Mouse (Mus musculus): ENCODE data around the gene Cwc22. TPM values are rescaled to one million over a fixed set of nuclear protein-coding genes. Genes with fewer than 3 reads are reported as not detected.

Gene Cwc22
- 29.4 and 30.0 TPM in 2 replicates for polyA plus RNA-seq (2015; fragmentation: Nextera tagmentation; extraction: Ambion mirVana)

GRCm38 (mm10) chr2:77945596-77946485 is at the start of gene Cwc22:
Cwc22 (minus strand) TSS chr2:77946375.
- Histone ChIP-seq H3K36me3 (no peaks in the 10 kb centered on the region; the same call in 1 of the 2 replicates), H3K9ac (peak within 1 kb of the TSS; percentile 92), H3K9me3 (replicated peaks) (no peaks in the 10 kb centered on the region), H3K4me2 (replicated peaks) (peak within 1 kb of the TSS; percentile 78), H3K27me3 (no peaks in the 10 kb centered on the region), H3K4me3 (replicated peaks) (peak within 1 kb of the TSS; percentile 84), H3K27ac (replicated peaks) (peak within 1 kb of the TSS; percentile 87), H3K4me1 (peaks cover 9% of the 10 kb centered on the region)
- peak; percentile 88 for ATAC-seq (ENCODE audit: insufficient number of reproducible peaks, low FRiP score, low TSS enrichment, low read depth)
- WGBS = 1% methylated on average over 55 of the region's 55 CpGs

- Histone ChIP-seq H3K27ac (replicated peaks) (no peak overlapping the region), H3K27me3 (no peaks in the 10 kb centered on the region), H3K9ac (no peak overlapping the region), H3K4me3 (replicated peaks) (no peak overlapping the region), H3K4me1 (no peaks in the 10 kb centered on the region), H3K9me3 (replicated peaks) (no peaks in the 10 kb centered on the region), H3K36me3 (no peaks in the 10 kb centered on the region), H3K4me2 (replicated peaks) (no peak overlapping the region)
- WGBS = 67% methylated on average over 4 of the region's 4 CpGs
- no peak for ATAC-seq (ENCODE audit: insufficient number of reproducible peaks, low FRiP score, low TSS enrichment, low read depth)
These were observed 47.7 kb upstream of the Cwc22 start for GRCm38 (mm10) chr2:77993727-77994401.

- H3K27ac ChIP-seq (replicated peaks) = no peak overlapping the region
- no peak overlapping the region for H3K4me3 ChIP-seq (replicated peaks)
- 69% methylated on average over 3 of the region's 3 CpGs for WGBS
- H3K27me3 ChIP-seq = no peaks in the 10 kb centered on the region
- no peaks in the 10 kb centered on the region for H3K9me3 ChIP-seq (replicated peaks)
- no peak overlapping the region for H3K9ac ChIP-seq
- H3K4me2 ChIP-seq (replicated peaks) = no peak overlapping the region
- no peaks in the 10 kb centered on the region for H3K36me3 ChIP-seq
- H3K4me1 ChIP-seq = no peaks in the 10 kb centered on the region
- ATAC-seq (ENCODE audit: insufficient number of reproducible peaks, low FRiP score, low TSS enrichment, low read depth) = no peak
These were observed 46.9 kb upstream of the Cwc22 start for GRCm38 (mm10) chr2:77992951-77993604.

GRCm38 (mm10) chr2:77990820-77991219 is 44.6 kb upstream of the Cwc22 start:
- Histone ChIP-seq H3K4me3 (replicated peaks) (no peak overlapping the region), H3K4me1 (no peaks in the 10 kb centered on the region), H3K27ac (replicated peaks) (no peak overlapping the region), H3K4me2 (replicated peaks) (no peak overlapping the region), H3K36me3 (no peaks in the 10 kb centered on the region), H3K9me3 (replicated peaks) (no peaks in the 10 kb centered on the region), H3K27me3 (no peaks in the 10 kb centered on the region), H3K9ac (no peak overlapping the region)
- no peak for ATAC-seq (ENCODE audit: insufficient number of reproducible peaks, low FRiP score, low TSS enrichment, low read depth)
- 61% methylated on average over 2 of the region's 2 CpGs for WGBS

GRCm38 (mm10) chr2:77990121-77990520 is 43.9 kb upstream of the Cwc22 start:
- H3K27me3 ChIP-seq = no peaks in the 10 kb centered on the region
- H3K4me3 ChIP-seq (replicated peaks) = no peak overlapping the region
- no peak overlapping the region for H3K9ac ChIP-seq
- no peak overlapping the region for H3K4me2 ChIP-seq (replicated peaks)
- H3K9me3 ChIP-seq (replicated peaks) = no peaks in the 10 kb centered on the region
- H3K27ac ChIP-seq (replicated peaks) = no peak overlapping the region
- no peaks in the 10 kb centered on the region for H3K4me1 ChIP-seq
- ATAC-seq (ENCODE audit: insufficient number of reproducible peaks, low FRiP score, low TSS enrichment, low read depth) = no peak
- H3K36me3 ChIP-seq = no peaks in the 10 kb centered on the region

GRCm38 (mm10) chr2:77989390-77989789 is 43.2 kb upstream of the Cwc22 start:
- Histone ChIP-seq H3K9ac (no peak overlapping the region), H3K36me3 (no peaks in the 10 kb centered on the region), H3K4me3 (replicated peaks) (no peak overlapping the region), H3K27me3 (no peaks in the 10 kb centered on the region), H3K4me1 (no peaks in the 10 kb centered on the region), H3K4me2 (replicated peaks) (no peak overlapping the region), H3K27ac (replicated peaks) (no peak overlapping the region), H3K9me3 (replicated peaks) (no peaks in the 10 kb centered on the region)
- ATAC-seq (ENCODE audit: insufficient number of reproducible peaks, low FRiP score, low TSS enrichment, low read depth) = no peak
- 74% methylated on average over 1 of the region's 1 CpGs for WGBS

- 65% methylated on average over 2 of the region's 2 CpGs for WGBS
- Histone ChIP-seq H3K9ac (no peak overlapping the region), H3K36me3 (no peaks in the 10 kb centered on the region), H3K27ac (replicated peaks) (no peak overlapping the region), H3K9me3 (replicated peaks) (no peaks in the 10 kb centered on the region), H3K4me1 (no peaks in the 10 kb centered on the region), H3K4me2 (replicated peaks) (no peak overlapping the region), H3K4me3 (replicated peaks) (no peak overlapping the region), H3K27me3 (no peaks in the 10 kb centered on the region)
- ATAC-seq (ENCODE audit: insufficient number of reproducible peaks, low FRiP score, low TSS enrichment, low read depth) = no peak
These were observed 40.0 kb upstream of the Cwc22 start for GRCm38 (mm10) chr2:77985991-77986730.

GRCm38 (mm10) chr2:77984209-77984608 is 38.0 kb upstream of the Cwc22 start:
- Histone ChIP-seq H3K27me3 (no peaks in the 10 kb centered on the region), H3K36me3 (no peaks in the 10 kb centered on the region), H3K9ac (no peak overlapping the region), H3K27ac (replicated peaks) (no peak overlapping the region), H3K4me3 (replicated peaks) (no peak overlapping the region), H3K4me1 (no peaks in the 10 kb centered on the region), H3K4me2 (replicated peaks) (no peak overlapping the region), H3K9me3 (replicated peaks) (no peaks in the 10 kb centered on the region)
- WGBS = 73% methylated on average over 4 of the region's 4 CpGs
- ATAC-seq (ENCODE audit: insufficient number of reproducible peaks, low FRiP score, low TSS enrichment, low read depth) = no peak

GRCm38 (mm10) chr2:77981826-77982225 is 35.7 kb upstream of the Cwc22 start:
- H3K36me3 ChIP-seq = no peaks in the 10 kb centered on the region
- H3K4me3 ChIP-seq (replicated peaks) = no peak overlapping the region
- 86% methylated on average over 4 of the region's 4 CpGs for WGBS
- ATAC-seq (ENCODE audit: insufficient number of reproducible peaks, low FRiP score, low TSS enrichment, low read depth) = no peak
- H3K4me2 ChIP-seq (replicated peaks) = no peak overlapping the region
- no peaks in the 10 kb centered on the region for H3K27me3 ChIP-seq
- H3K9ac ChIP-seq = no peak overlapping the region
- H3K4me1 ChIP-seq = no peaks in the 10 kb centered on the region
- H3K9me3 ChIP-seq (replicated peaks) = no peaks in the 10 kb centered on the region
- H3K27ac ChIP-seq (replicated peaks) = no peak overlapping the region

- H3K27me3 ChIP-seq = no peaks in the 10 kb centered on the region
- no peaks in the 10 kb centered on the region for H3K9me3 ChIP-seq (replicated peaks)
- no peak overlapping the region for H3K9ac ChIP-seq
- no peak overlapping the region for H3K27ac ChIP-seq (replicated peaks)
- H3K36me3 ChIP-seq = no peaks in the 10 kb centered on the region
- no peak overlapping the region for H3K4me2 ChIP-seq (replicated peaks)
- no peaks in the 10 kb centered on the region for H3K4me1 ChIP-seq
- H3K4me3 ChIP-seq (replicated peaks) = no peak overlapping the region
- WGBS = 84% methylated on average over 5 of the region's 5 CpGs
- no peak for ATAC-seq (ENCODE audit: insufficient number of reproducible peaks, low FRiP score, low TSS enrichment, low read depth)
These were observed 34.5 kb upstream of the Cwc22 start for GRCm38 (mm10) chr2:77980696-77981095.

GRCm38 (mm10) chr2:77979519-77979918 is 33.3 kb upstream of the Cwc22 start:
- Histone ChIP-seq H3K27ac (replicated peaks) (no peak overlapping the region), H3K9ac (no peak overlapping the region), H3K27me3 (no peaks in the 10 kb centered on the region), H3K4me1 (no peaks in the 10 kb centered on the region), H3K36me3 (no peaks in the 10 kb centered on the region), H3K4me2 (replicated peaks) (no peak overlapping the region), H3K4me3 (replicated peaks) (no peak overlapping the region), H3K9me3 (replicated peaks) (no peaks in the 10 kb centered on the region)
- 78% methylated on average over 2 of the region's 2 CpGs for WGBS
- ATAC-seq (ENCODE audit: insufficient number of reproducible peaks, low FRiP score, low TSS enrichment, low read depth) = no peak
